9 mouse cellular contexts compared by ENCODE assay signal in the genomic region with DNA sequence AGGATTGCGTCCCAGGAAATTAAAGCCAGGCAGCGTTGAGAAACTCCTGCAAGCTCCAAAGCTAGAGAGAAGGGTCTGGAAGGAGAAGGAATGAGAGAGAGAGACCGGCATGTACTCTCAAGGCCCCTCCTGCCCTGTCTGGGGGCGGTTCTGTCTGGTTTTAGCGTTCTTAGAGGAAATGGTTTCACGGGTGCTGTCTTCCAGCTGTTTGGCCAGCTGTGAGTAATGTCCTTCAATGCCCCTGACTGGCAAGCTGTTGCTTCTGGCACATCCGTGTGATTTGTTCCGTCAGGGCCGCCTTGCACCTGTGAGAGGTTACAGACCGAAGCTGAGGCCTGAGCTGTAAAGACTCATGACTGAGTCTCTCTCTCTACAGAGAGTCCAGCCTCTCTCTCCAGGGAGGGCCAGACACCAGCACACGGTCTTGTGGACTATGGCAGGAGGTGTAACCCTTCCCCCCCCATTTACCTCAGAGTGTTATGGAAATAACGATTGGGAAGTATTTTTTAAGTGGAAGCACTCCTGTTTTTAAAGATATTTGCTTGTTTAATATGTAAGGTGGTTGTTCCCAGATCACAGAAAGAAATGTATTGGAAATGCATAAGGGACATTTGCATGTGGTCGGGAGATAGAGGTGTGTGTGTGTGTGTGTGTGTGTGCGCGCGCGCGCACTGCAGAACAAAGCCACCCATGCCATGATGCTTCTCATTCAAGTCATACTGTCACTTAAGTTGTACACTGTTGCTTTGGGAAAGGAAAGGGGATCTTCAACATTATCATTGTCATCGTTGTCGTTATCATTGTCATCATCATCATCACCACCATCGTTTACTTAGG.
DNase-seq lines count a peak whose midpoint lies in the region; ATAC-seq and TF ChIP-seq lines count a peak whose summit lies in the region.
"Had no signal": no experiment of that assay in that cellular context is flagged by ENCODE, and none has a peak within 500 bp of the region (broad histone marks: within the 10 kb centered on the region; RNA-seq: fewer than 3 reads in every experiment).

No protein-coding gene starts in this region.

- H3K36me3 ChIP-seq in kidney, embryonic 15.5 days, result peaks cover 22% of the 10 kb centered on the region
- H3K36me3 ChIP-seq in E14TG2a.4 (ENCODE audit: insufficient read depth, low read length), result peaks cover 3% of the 10 kb centered on the region; the same call in 1 of the 2 replicates
- H3K36me3 ChIP-seq in heart, embryonic 13.5 days, result peaks cover 21% of the 10 kb centered on the region

- H3K9me3 ChIP-seq in kidney, embryonic 15.5 days (replicated peaks), result no peaks in the 10 kb centered on the region
- no peaks in the 10 kb centered on the region; the same call in 1 of the 2 replicates for H3K9me3 ChIP-seq in E14TG2a.4 (ENCODE audit: low read length)
- no peaks in the 10 kb centered on the region for H3K9me3 ChIP-seq in heart, embryonic 13.5 days
- H3K9me3 ChIP-seq: hindbrain, embryonic 12.5 days had no signal

- no peak overlapping the region for H3K27ac ChIP-seq in kidney, embryonic 15.5 days
- no peak overlapping the region; the same call in 1 of the 2 replicates for H3K27ac ChIP-seq in heart, embryonic 13.5 days (replicated peaks)
- H3K27ac ChIP-seq: hindbrain, embryonic 12.5 days had no signal

- 56% methylated on average over 21 of the region's 21 CpGs for WGBS in kidney, embryonic 15.5 days
- WGBS in heart, embryonic 13.5 days, result 68% methylated on average over 21 of the region's 21 CpGs

- H3K4me3 ChIP-seq in kidney, embryonic 15.5 days (replicated peaks), result no peak overlapping the region
- peak overlapping the region; percentile 21 for H3K4me3 ChIP-seq in E14TG2a.4 (replicated peaks; ENCODE audit: low read length)
- no peak overlapping the region for H3K4me3 ChIP-seq in heart, embryonic 13.5 days
- H3K4me3 ChIP-seq: hindbrain, embryonic 12.5 days had no signal

- no peak for TF ChIP-seq CTCF in E14TG2a.4 (conservative IDR thresholded peaks at IDR 0.05; ENCODE audit: low read length)

- H3K9ac ChIP-seq in kidney, embryonic 15.5 days, result no peak overlapping the region
- peak overlapping the region; percentile 33; the same call in 1 of the 2 replicates for H3K9ac ChIP-seq in heart, embryonic 13.5 days
- H3K9ac ChIP-seq: hindbrain, embryonic 12.5 days had no signal

- no peak for DNase-seq in kidney, adult 8-10 months
- peak; percentile 56 for DNase-seq in lung, postnatal 36 days
- no peak for DNase-seq in left cerebral cortex, adult 11 months (ENCODE audit: low spot score)
- no peak for DNase-seq in T-cell, adult 2 months (ENCODE audit: low spot score)

- H3K4me1 ChIP-seq in kidney, embryonic 15.5 days, result peaks cover 27% of the 10 kb centered on the region
- peaks cover 71% of the 10 kb centered on the region for H3K4me1 ChIP-seq in E14TG2a.4 (replicated peaks; ENCODE audit: low read depth, low read length)
- peaks cover 47% of the 10 kb centered on the region for H3K4me1 ChIP-seq in heart, embryonic 13.5 days

- no peak overlapping the region for H3K4me2 ChIP-seq in kidney, embryonic 15.5 days
- H3K4me2 ChIP-seq in heart, embryonic 13.5 days, result no peak overlapping the region

- H3K27me3 ChIP-seq in kidney, embryonic 15.5 days, result no peaks in the 10 kb centered on the region
- H3K27me3 ChIP-seq in E14TG2a.4 (ENCODE audit: insufficient read depth, low read length), result no peaks in the 10 kb centered on the region
- no peaks in the 10 kb centered on the region for H3K27me3 ChIP-seq in heart, embryonic 13.5 days (replicated peaks)
- H3K27me3 ChIP-seq: hindbrain, embryonic 12.5 days had no signal

- peak; percentile 36; the same call in 1 of the 2 replicates for ATAC-seq in kidney, embryonic 15.5 days (replicated peaks; ENCODE audit: low FRiP score)
- no peak for ATAC-seq in heart, embryonic 13.5 days (ENCODE audit: extremely low read depth, insufficient number of reproducible peaks, low FRiP score, low TSS enrichment)
- ATAC-seq in inflammation-experienced regulatory T-cells, adult 6 months, result no peak
